Mouse (Mus musculus) embryonic facial prominence, embryonic 13.5 days (tissue): ENCODE results near the gene Zbp1. TPM values are rescaled to one million over a fixed set of nuclear protein-coding genes. Genes with fewer than 3 reads are reported as not detected.
A peak's percentile ranks its signal among the peaks of the same experiment; 100 is the strongest.

ENCODE experiments used
- ATAC-seq: fragments of 200-750 bp; cut with Nextera tagmentation; 2 replicates; pipeline ENCODE4 v1.8.0; 2017; ENCODE audit warnings: low read depth; ENCODE audit not compliant: insufficient number of reproducible peaks, insufficient read depth, low FRiP score, low TSS enrichment
- H3K27ac ChIP-seq: fragments of 300-500 bp; sonication (generic); 2 replicates; pipeline ENCODE4 v1.5.1; 2015; ENCODE audit warnings: moderate library complexity, mild to moderate bottlenecking, inconsistent platforms
- H3K27me3 ChIP-seq: fragments of 300-500 bp; sonication (generic); 2 replicates; pipeline ENCODE4 v1.6.1; 2015; ENCODE audit warnings: mild to moderate bottlenecking, inconsistent platforms
- H3K36me3 ChIP-seq: fragments of 300-500 bp; sonication (generic); 2 replicates; pipeline ENCODE4 v1.6.1; 2015; ENCODE audit warnings: mild to moderate bottlenecking, inconsistent platforms
- H3K4me1 ChIP-seq: fragments of 300-500 bp; sonication (generic); 2 replicates; pipeline ENCODE4 v1.6.1; 2015; ENCODE audit warnings: inconsistent platforms
- H3K4me2 ChIP-seq: fragments of 300-500 bp; sonication (generic); 2 replicates; pipeline ENCODE4 v1.6.1; 2015; ENCODE audit warnings: moderate library complexity, mild to moderate bottlenecking, inconsistent platforms
- H3K4me3 ChIP-seq: fragments of 300-500 bp; sonication (generic); 2 replicates; pipeline ENCODE4 v1.5.1; 2015; ENCODE audit warnings: mild to moderate bottlenecking, inconsistent platforms
- H3K9ac ChIP-seq: fragments of 300-500 bp; sonication (generic); 2 replicates; pipeline ENCODE4 v1.6.1; 2015; ENCODE audit warnings: mild to moderate bottlenecking, inconsistent platforms
- H3K9me3 ChIP-seq: fragments of 300-500 bp; sonication (generic); 2 replicates; pipeline ENCODE4 v1.6.1; 2016; ENCODE audit warnings: inconsistent platforms
- WGBS: fragments of 180-500 bp; shearing (Covaris S2); methylation state at CpG from one replicate; pipeline ENCODE4 v1.1.7; 2015; ENCODE audit warnings: mixed read lengths; 5-methylcytosine and 5-hydroxymethylcytosine counted together
- polyA plus RNA-seq: library from polyadenylated mRNA; unstranded; fragments of >200 nt; fragmentation: Nextera tagmentation; extraction: Ambion mirVana; gene quantifications from 2 replicates; pipeline ENCODE4 v1.2.1, GENCODE M21; 2015

Gene Zbp1
- polyA plus RNA-seq, 1 experiment from 2014 or later = 0.13 TPM

DNA sequence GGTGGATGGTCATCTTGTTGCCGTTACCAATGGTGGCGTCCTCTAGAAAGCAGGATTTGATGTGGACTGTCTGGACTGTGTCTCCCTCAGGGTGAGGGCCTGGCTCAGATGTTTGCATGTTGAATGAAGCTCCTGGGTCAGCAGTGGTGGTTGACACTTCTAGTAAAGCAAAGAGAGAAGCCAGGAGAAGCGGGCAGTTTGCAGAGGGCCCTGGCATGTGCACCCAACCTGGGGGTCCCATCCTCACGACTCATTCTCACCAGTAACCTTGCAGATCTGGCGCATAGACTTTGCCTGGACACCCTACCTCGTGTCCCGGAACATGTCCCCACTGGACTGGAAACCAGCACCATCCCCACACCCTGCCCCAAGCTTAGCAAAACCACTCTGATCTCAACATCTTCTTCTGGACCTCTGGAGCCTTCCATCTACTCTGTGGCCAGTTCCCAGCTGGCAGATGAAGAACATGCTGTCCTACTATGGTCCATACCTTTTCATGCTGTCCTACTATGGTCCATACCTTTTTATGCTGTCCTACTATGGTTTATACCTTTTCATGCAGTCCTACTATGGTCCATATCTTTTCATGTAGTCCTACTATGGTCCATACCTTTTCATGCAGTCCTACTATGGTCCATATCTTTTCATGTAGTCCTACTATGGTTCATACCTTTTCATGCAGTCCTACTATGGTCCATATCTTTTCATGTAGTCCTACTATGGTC lies 9.5 kb downstream of the Zbp1 start:
- no peaks in the 10 kb centered on the region for H3K36me3 ChIP-seq
- ATAC-seq = no peak
- H3K27me3 ChIP-seq = no peaks in the 10 kb centered on the region; the same call in 1 of the 2 replicates
- H3K9ac ChIP-seq = no peak overlapping the region
- no peak overlapping the region for H3K4me2 ChIP-seq
- H3K4me1 ChIP-seq = no peaks in the 10 kb centered on the region
- H3K4me3 ChIP-seq = no peak overlapping the region
- H3K9me3 ChIP-seq = 0 out of 2 replicates have a peak, but pooled peaks cover 3% of the 10 kb centered on the region
- no peak overlapping the region for H3K27ac ChIP-seq
- WGBS = 91% methylated on average over 7 of the region's 7 CpGs

DNA sequence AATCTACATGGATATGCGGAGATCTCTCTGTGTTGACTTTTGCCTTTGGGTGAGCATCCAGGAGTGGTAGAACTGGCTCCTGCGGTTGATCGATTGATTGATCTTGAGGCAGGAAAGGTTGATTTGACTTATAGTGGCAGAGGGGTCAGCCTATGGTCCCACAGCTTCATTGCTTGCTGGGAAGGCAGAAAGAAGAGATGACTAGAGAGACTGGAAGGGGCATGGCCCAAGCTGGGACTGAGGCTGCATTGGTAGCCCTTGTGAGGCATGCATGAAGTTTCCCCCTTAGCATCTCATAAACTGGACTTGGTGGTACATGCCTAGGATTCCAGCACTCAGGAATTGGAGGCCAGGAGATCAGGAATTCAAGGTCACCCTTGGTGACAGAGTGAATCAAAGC lies 11.7 kb downstream of the Zbp1 start:
- Histone ChIP-seq H3K4me1 (peaks cover 4% of the 10 kb centered on the region; the same call in 1 of the 2 replicates), H3K9ac (no peak overlapping the region), H3K27ac (no peak overlapping the region), H3K27me3 (no peaks in the 10 kb centered on the region), H3K9me3 (no peaks in the 10 kb centered on the region), H3K4me3 (no peak overlapping the region), H3K36me3 (no peaks in the 10 kb centered on the region), H3K4me2 (no peak overlapping the region)
- no peak for ATAC-seq
- 97% methylated on average over 3 of the region's 3 CpGs for WGBS

DNA sequence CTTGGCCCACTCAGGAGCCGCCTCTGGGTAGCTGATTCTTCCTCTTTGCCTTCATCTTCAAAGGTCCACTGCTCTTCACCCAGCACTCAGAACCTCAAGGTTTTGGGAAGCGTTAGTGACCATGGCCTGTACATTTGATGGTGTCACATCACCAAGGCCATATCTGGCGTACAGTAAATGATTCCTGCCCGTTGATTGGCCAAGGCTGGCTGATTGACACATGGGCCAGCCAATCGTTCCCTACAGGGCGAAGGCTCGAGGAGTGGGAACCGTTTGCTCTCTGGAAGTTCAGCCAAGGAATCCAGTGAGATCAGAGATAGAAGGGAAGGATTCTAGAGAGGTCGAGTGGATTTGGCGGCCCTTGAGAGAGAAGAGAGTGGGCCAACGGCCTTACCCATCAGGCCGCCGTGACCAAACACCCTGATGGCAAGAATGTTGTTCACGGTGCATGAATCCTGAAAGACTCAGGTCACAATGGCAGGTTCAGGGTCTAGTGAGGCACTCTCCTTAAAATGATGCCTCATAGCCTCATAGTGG lies 13.1 kb downstream of the Zbp1 start:
- H3K27me3 ChIP-seq = no peaks in the 10 kb centered on the region

DNA sequence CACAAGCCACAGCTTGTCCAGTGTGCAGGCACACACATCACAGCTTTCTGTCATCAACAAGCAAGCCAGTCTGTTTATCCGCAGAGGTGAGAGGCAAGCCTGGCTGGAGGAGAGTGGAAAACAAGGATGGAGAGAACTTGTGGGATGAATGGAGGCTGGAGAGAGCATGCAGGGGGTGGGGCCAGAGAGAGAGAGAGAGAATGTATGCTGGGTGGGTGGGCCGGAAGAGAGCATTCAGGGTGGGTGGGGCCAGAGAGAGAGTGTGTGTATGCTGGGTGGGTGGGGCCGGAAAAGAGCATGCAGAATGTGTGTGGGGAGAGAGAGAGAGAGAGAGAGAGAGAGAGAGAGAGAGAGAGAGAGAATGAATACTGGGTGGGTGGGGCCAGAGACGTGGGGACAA lies 14.1 kb downstream of the Zbp1 start:
- Histone ChIP-seq H3K27ac (no peak overlapping the region), H3K27me3 (no peaks in the 10 kb centered on the region), H3K36me3 (no peaks in the 10 kb centered on the region), H3K9ac (no peak overlapping the region), H3K4me1 (peaks cover 7% of the 10 kb centered on the region; the same call in 1 of the 2 replicates), H3K4me3 (no peak overlapping the region), H3K4me2 (no peak overlapping the region), H3K9me3 (no peaks in the 10 kb centered on the region)
- ATAC-seq = no peak
- WGBS = 56% methylated on average over 4 of the region's 4 CpGs

More for the DNA sequence above, 13.1 kb downstream of the Zbp1 start:
- H3K4me1 ChIP-seq = peaks cover 7% of the 10 kb centered on the region; the same call in 1 of the 2 replicates
- H3K9me3 ChIP-seq = no peaks in the 10 kb centered on the region
- no peak overlapping the region for H3K4me3 ChIP-seq
- H3K36me3 ChIP-seq = no peaks in the 10 kb centered on the region
- no peak overlapping the region for H3K4me2 ChIP-seq
- no peak for ATAC-seq
- H3K27ac ChIP-seq = no peak overlapping the region
- H3K9ac ChIP-seq = no peak overlapping the region
- 94% methylated on average over 14 of the region's 14 CpGs for WGBS

DNA sequence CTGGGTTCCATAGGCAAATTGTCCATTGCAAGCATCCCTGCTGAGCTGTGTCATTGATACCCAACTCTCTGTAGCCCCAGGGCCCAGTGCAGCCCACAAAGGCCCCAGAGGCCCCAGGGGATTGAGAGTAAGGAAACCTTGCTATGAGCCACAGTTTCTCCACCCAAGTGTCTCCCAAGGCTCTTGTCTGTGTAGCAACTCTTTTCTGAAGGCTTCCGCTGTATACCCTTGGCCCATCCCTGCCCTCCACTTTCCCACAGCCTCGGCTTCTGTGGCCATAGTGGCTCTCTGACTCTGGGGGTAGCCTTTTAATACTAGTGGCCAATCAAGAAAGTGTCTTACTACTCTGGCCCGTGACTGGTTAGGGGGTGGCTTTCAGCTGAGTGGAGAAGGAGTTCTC lies 15.0 kb downstream of the Zbp1 start:
- peaks cover 7% of the 10 kb centered on the region; the same call in 1 of the 2 replicates for H3K4me1 ChIP-seq
- H3K27ac ChIP-seq = no peak overlapping the region
- WGBS = 87% methylated on average over 3 of the region's 3 CpGs
- no peaks in the 10 kb centered on the region for H3K9me3 ChIP-seq
- H3K4me2 ChIP-seq = no peak overlapping the region
- H3K4me3 ChIP-seq = no peak overlapping the region
- no peaks in the 10 kb centered on the region for H3K36me3 ChIP-seq
- no peaks in the 10 kb centered on the region for H3K27me3 ChIP-seq
- no peak for ATAC-seq
- H3K9ac ChIP-seq = no peak overlapping the region

DNA sequence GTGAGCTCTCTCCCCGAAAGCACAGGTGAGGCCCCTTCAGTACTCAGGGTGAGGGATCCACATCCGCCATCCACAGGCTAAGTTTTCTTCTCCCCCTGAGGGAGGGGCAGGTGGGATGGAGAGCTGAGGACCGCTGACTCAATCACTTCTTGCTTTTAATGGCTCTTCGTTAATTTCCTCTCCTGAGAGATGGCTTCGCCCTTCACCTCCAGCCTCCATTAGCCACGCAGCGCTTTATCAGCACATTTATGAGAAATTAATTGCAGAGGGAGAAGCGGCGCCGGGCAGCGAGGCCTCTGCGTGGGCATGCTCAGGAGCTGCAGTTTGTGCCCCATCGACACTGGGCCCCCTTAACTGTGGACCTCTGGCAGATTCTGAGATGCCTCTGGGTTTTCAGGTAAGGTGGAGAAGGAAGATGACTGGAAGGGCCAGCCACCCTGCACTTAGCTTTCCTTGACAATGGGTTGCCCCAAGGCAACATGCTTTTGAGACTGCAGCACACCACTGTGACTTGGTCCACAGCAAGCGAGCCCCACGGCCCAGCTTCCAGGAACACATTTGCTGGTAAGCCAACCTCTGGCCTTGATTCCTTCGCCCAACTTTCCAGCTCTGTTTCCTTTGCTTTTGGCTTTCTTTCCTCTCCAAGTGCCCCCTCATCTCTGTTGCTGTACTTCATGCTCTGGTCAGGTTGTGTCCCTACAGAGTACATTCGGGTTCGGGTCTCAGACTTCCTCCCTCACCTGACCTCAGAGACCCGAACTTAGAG lies 15.6 kb downstream of the Zbp1 start:
- ATAC-seq = no peak
- Histone ChIP-seq H3K9ac (no peak overlapping the region), H3K9me3 (no peaks in the 10 kb centered on the region), H3K4me3 (no peak overlapping the region), H3K4me1 (peaks cover 7% of the 10 kb centered on the region; the same call in 1 of the 2 replicates), H3K36me3 (no peaks in the 10 kb centered on the region), H3K27me3 (no peaks in the 10 kb centered on the region), H3K27ac (no peak overlapping the region), H3K4me2 (no peak overlapping the region)
- WGBS = 85% methylated on average over 19 of the region's 19 CpGs

DNA sequence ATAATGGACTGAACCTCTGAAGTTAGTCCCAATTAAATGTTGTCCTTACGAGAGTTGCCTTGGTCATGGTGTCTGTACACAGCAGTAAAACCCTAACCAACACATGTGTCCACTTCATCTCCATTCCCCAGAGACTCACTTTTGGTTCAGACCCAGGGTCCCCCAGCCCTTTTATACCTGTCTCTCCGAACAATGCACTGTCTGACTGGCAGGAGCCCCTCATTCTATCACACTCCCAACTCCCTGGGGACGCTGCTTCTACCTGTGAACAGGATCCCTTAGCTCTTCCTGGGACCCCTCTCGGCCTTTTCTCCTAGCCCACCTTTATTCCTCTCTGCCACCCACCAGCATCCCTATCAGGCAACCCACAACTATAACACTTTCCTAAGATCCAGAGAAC lies 23.9 kb downstream of the Zbp1 start:
- Histone ChIP-seq H3K27ac (no peak overlapping the region), H3K4me1 (no peaks in the 10 kb centered on the region), H3K27me3 (no peaks in the 10 kb centered on the region), H3K36me3 (no peaks in the 10 kb centered on the region), H3K4me2 (no peak overlapping the region), H3K9me3 (no peaks in the 10 kb centered on the region), H3K4me3 (no peak overlapping the region), H3K9ac (no peak overlapping the region)
- 85% methylated on average over 4 of the region's 4 CpGs for WGBS
- ATAC-seq = no peak

DNA sequence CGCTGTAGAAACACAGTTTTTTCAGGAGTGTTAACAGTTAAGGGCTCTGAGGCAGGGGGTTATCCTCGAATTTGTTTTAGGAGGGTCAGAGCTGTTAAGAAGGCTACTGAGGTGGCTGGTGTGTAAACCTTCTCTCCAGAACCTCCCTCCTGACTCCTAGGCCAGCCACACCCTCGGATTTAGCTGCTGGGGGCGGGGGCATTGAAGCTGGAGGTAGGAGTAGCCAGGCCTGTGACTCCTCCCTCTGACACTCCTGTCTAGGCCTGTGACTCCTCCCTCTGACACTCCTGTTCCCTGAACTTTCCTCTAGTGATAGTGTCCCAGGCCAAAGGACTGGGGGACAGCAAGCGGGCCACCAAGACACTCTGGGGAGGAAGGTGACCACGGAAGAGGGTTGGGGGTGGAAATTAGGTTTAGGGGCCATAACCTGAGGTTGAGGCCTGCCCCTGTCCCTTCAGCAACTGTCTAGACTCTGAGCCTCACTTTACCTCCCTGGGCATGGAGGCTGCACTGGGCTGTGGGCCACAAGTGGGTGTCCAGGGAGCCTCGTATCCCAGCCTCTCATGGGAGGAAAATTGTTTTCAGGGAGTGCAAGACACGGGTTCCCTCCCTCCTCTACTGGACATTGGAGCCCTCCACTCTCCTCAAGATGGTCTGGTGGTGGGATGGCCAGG lies 31.4 kb downstream of the Zbp1 start:
- ATAC-seq = no peak
- no peak overlapping the region for H3K4me2 ChIP-seq
- H3K4me1 ChIP-seq = no peaks in the 10 kb centered on the region
- no peak overlapping the region for H3K4me3 ChIP-seq
- H3K27me3 ChIP-seq = peaks cover 6% of the 10 kb centered on the region; the same call in 1 of the 2 replicates
- WGBS = 39% methylated on average over 8 of the region's 8 CpGs
- H3K9ac ChIP-seq = no peak overlapping the region
- no peak overlapping the region for H3K27ac ChIP-seq
- no peaks in the 10 kb centered on the region for H3K36me3 ChIP-seq
- H3K9me3 ChIP-seq = no peaks in the 10 kb centered on the region

DNA sequence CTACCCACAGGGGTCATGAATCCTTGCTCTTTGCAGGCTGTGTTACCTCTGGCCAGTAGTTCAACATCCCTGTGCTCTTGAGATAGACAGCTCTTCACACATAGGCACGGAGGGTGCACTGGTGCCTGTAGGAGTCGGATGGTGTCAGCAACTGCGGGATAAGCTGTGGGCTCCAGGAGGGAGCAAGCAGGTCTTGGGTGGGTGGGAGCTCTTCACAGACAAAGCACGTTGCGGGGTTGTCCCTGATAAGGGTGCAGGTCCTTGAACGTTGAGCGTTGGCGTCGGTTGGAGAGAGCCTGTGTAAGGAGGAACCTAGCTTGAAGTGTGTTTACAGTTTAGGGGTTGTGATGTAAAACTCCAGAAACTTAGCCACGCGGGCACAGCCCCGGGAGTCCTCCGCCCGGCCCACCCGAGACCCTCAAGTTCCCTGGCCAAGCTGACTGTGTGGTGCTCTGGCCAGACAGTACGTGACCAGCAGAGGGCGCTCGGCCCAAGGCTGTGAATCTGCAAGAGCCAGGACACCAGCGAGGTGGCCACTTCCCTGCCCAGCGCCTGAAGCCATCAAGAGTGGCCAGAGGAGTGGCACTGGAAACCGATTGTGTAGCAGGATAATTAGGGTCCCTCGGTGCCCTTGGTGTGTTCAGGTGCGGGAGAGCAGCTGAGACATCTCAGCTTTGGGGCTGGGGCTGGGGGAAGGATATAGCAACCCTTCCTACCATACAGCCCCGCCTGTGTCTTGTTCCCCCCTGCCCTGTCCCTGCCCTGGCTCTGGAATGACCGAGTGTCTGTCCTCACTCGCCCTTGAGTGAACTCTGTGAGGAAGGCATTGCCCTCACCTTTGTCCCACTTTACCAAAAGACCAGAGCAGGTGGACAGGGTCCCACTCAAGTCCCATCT lies 32.4 kb downstream of the Zbp1 start:
- Histone ChIP-seq H3K9ac (no peak overlapping the region), H3K9me3 (no peaks in the 10 kb centered on the region), H3K4me1 (no peaks in the 10 kb centered on the region), H3K27ac (no peak overlapping the region), H3K4me3 (no peak overlapping the region), H3K36me3 (no peaks in the 10 kb centered on the region), H3K4me2 (peak overlapping the region; percentile 34), H3K27me3 (peaks cover 6% of the 10 kb centered on the region; the same call in 1 of the 2 replicates)
- WGBS = 29% methylated on average over 26 of the region's 26 CpGs
- ATAC-seq = 0 out of 2 replicates have a peak, but pooled peaks have one; percentile 30

DNA sequence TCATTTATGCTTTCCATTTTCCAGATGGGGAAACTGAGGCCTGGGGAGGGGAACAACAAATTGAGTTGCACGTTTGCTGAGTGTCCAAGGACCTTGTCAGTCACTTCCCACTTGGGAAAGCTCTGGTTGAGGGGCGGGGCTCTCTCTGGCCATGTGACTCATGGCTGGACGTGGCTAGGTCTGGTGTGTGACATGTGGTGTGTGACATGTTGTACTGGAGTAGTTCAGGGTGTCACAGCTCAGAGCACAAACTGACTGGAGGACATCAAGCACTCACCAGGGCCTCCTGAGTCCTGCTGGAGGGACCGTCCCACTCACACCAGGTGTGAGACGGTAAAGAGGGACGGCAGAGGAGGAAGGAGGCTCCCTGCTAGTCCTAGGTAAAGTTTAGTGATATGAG lies 33.4 kb downstream of the Zbp1 start:
- WGBS = 65% methylated on average over 6 of the region's 6 CpGs
- Histone ChIP-seq H3K27me3 (peaks cover 6% of the 10 kb centered on the region; the same call in 1 of the 2 replicates), H3K4me2 (no peak overlapping the region), H3K4me1 (no peaks in the 10 kb centered on the region), H3K4me3 (no peak overlapping the region), H3K9me3 (no peaks in the 10 kb centered on the region), H3K27ac (no peak overlapping the region), H3K9ac (no peak overlapping the region), H3K36me3 (no peaks in the 10 kb centered on the region)
- ATAC-seq = no peak
